Mouse (Mus musculus) heart, postnatal 0 days (tissue): Measurements from ENCODE around the gene Snx30. TPM values are rescaled to one million over a fixed set of nuclear protein-coding genes. Genes with fewer than 3 reads are reported as not detected.

Experiments used
- ATAC-seq: fragments of 200-750 bp; cut with Nextera tagmentation; 2 replicates; pipeline ENCODE4 v1.8.0; 2017; ENCODE audit warnings: low read depth, moderate number of reproducible peaks, moderate library complexity; ENCODE audit not compliant: insufficient read depth
- DNase-seq: peaks from one replicate; pipeline ENCODE4 v3.0.0-alpha.2; 2016; ENCODE audit warnings: low spot score
- H3K27ac ChIP-seq: fragments of 300-500 bp; sonication (generic); 2 replicates; pipeline ENCODE4 v1.5.1; 2014; ENCODE audit warnings: low read depth, mild to moderate bottlenecking
- H3K27me3 ChIP-seq: fragments of 300-500 bp; sonication (generic); 2 replicates; pipeline ENCODE4 v1.6.1; 2014; ENCODE audit warnings: low read length, mixed read lengths; ENCODE audit not compliant: control insufficient read depth, insufficient read depth
- H3K36me3 ChIP-seq: fragments of 300-500 bp; sonication (generic); replicated peaks from 2 replicates; pipeline ENCODE4 v1.6.1; 2014; ENCODE audit warnings: low read length, mixed read lengths; ENCODE audit not compliant: control insufficient read depth, insufficient read depth
- H3K4me1 ChIP-seq: fragments of 300-500 bp; sonication (generic); 2 replicates; pipeline ENCODE4 v1.6.1; 2014; ENCODE audit warnings: antibody characterized with exemption; ENCODE audit not compliant: control insufficient read depth, insufficient read depth
- H3K4me2 ChIP-seq: fragments of 300-500 bp; sonication (generic); 2 replicates; pipeline ENCODE4 v1.6.1; 2014; ENCODE audit warnings: low read depth, mild to moderate bottlenecking, low read length, moderate library complexity
- H3K4me3 ChIP-seq: fragments of 300-500 bp; sonication (generic); 2 replicates; pipeline ENCODE4 v1.5.1; 2014; ENCODE audit warnings: low read depth, low read length
- H3K9ac ChIP-seq: fragments of 300-500 bp; sonication (generic); replicated peaks from 2 replicates; pipeline ENCODE4 v1.6.1; 2014; ENCODE audit warnings: low read depth, low read length, mixed read lengths
- H3K9me3 ChIP-seq: fragments of 300-500 bp; sonication (generic); replicated peaks from 2 replicates; pipeline ENCODE4 v1.6.1; 2016; ENCODE audit warnings: low read length; ENCODE audit not compliant: control insufficient read depth
- CTCF ChIP-seq: IDR thresholded peaks from 2 replicates; pipeline ENCODE4 v1.5.1; 2016; ENCODE audit warnings: antibody characterized with exemption, control low read depth, low read depth
- EP300 ChIP-seq: IDR thresholded peaks from 2 replicates; pipeline ENCODE4 v1.6.1; 2016; ENCODE audit warnings: antibody characterized with exemption, low read depth
- WGBS: fragments of 180-500 bp; shearing (Covaris S2); extraction: QIAGEN DNeasy Blood & Tissue Kit; methylation state at CpG from one replicate; pipeline ENCODE4 v1.1.7; 2014; 5-methylcytosine and 5-hydroxymethylcytosine counted together
- polyA plus RNA-seq: library from polyadenylated mRNA; unstranded; fragments of >200 nt; fragmentation: Nextera tagmentation; extraction: Ambion mirVana; gene quantifications from 2 replicates; pipeline ENCODE4 v1.2.1, GENCODE M21; 2015
- total RNA-seq: library from RNA; depleted of rRNA; stranded (reverse); fragments of >200 nt; gene quantifications from 2 replicates; pipeline ENCODE4 v1.2.3, GENCODE M21; 2014; ENCODE audit warnings: low replicate concordance

The Snx30 gene
- total and polyA plus RNA-seq, 2 experiments from 2014 or later = 2.9 to 4.5 TPM

DNA sequence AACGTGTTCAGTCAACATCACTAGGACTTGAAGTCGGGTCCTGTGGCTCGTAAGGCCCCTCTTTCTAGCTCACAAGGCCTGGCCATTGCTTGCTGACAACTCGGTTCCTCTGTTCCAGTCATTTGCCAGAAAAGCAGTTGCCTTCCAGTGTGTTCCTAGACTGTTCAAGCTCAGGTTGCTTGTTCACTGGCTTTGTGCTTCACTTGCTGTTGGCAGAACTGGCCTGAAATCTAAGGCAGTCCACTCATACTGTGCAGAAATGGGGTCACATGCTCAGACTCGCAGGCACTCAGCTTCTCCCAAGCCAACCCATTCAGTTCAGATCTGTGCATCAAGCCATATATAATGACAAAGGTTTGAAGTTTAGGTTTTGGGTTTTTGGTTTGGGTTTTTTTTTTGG lies 75.1 kb downstream of the Snx30 start:
- Histone ChIP-seq H3K4me2 (no peak overlapping the region), H3K9me3 (no peaks in the 10 kb centered on the region), H3K27ac (no peak overlapping the region), H3K4me1 (no peaks in the 10 kb centered on the region), H3K27me3 (no peaks in the 10 kb centered on the region), H3K4me3 (no peak overlapping the region), H3K9ac (no peak overlapping the region), H3K36me3 (peaks cover 44% of the 10 kb centered on the region)
- TF ChIP-seq EP300 = no peak
- TF ChIP-seq CTCF = no peak
- ATAC-seq (no peak), DNase-seq (no peak)
- WGBS = 86% methylated on average over 5 of the region's 5 CpGs

DNA sequence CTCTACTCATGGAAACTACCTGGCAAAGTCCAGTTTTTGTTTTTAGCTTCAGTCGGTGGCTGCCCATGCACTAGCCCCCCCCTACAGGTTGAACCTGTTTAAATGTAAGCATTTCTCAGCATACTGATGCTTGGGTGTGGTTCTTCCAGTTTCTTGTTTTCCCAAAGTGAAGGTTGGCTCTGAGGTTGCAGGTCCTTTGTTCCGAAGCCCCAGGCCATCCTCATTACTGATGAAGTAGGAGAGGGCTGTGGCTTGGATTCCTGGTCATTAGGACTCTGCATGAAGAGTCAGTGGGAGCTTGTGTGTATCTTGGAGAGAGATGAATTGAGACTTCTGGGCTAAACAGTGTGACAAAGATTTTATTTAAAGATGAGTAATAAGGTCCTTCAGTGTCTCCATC lies 75.6 kb downstream of the Snx30 start:
- H3K36me3 ChIP-seq = peaks cover 45% of the 10 kb centered on the region
- no peak overlapping the region for H3K9ac ChIP-seq
- H3K4me2 ChIP-seq = no peak overlapping the region
- H3K9me3 ChIP-seq = no peaks in the 10 kb centered on the region
- TF ChIP-seq EP300 = no peak
- TF ChIP-seq CTCF = no peak
- ATAC-seq (no peak), DNase-seq (no peak)
- no peaks in the 10 kb centered on the region for H3K4me1 ChIP-seq
- 87% methylated on average over 2 of the region's 2 CpGs for WGBS
- no peak overlapping the region for H3K27ac ChIP-seq
- no peaks in the 10 kb centered on the region for H3K27me3 ChIP-seq
- H3K4me3 ChIP-seq = no peak overlapping the region

DNA sequence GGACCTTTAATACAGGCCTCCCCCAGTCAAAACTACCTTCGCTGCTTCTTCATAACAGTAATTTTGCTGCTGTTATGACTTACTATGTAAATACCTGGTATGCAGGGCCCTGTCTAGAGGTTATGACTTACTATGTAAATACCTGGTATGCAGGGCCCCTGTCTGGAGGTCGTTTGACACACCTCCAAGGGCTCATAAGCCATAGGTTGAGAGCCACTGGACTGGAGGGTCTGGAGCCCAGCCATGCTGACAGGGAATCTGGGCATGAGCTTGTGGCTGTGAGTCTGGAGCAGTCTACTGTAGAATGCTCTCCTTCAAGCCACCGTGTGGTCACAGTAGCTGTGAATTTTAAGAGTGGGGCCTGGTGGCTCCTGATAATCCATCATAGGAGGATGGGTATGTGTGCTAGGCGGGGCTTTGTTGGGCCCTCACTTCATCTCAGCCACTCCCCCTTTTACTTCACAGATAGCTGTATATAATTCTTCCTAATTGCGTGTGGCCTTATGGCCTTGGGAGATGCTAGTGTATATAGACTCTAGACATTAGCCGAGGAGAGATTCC lies 78.6 kb downstream of the Snx30 start:
- no peak for DNase-seq
- H3K4me2 ChIP-seq = no peak overlapping the region
- no peak overlapping the region for H3K27ac ChIP-seq
- ATAC-seq = 0 out of 2 replicates have a peak, but pooled peaks have one; percentile 27
- no peak overlapping the region for H3K9ac ChIP-seq
- no peak overlapping the region for H3K4me3 ChIP-seq
- H3K4me1 ChIP-seq = no peaks in the 10 kb centered on the region
- H3K9me3 ChIP-seq = no peaks in the 10 kb centered on the region
- no peaks in the 10 kb centered on the region for H3K27me3 ChIP-seq
- H3K36me3 ChIP-seq = peaks cover 43% of the 10 kb centered on the region
- TF ChIP-seq CTCF = no peak
- TF ChIP-seq EP300 = no peak
- WGBS = 75% methylated on average over 6 of the region's 6 CpGs

DNA sequence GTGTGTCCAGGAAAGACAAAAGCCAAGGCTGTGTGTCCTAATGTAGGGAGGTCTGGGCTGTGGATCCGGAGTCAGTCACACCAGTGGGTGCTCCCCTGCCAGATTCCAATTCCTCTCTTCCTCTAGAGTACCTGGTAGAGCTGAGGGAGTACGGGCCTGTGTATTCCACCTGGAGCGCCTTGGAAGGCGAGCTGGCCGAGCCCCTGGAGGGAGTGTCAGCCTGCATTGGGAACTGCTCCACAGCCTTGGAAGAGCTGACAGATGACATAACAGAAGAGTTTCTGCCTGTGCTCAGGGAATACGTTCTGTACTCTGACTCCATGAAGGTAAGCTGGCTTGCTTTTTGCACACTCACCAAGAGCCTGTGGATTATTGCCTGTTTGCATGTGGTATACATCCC lies 80.6 kb downstream of the Snx30 start:
- Histone ChIP-seq H3K4me1 (peaks cover 18% of the 10 kb centered on the region), H3K27me3 (no peaks in the 10 kb centered on the region), H3K9ac (no peak overlapping the region), H3K27ac (no peak overlapping the region), H3K4me2 (no peak overlapping the region), H3K4me3 (no peak overlapping the region), H3K36me3 (peaks cover 26% of the 10 kb centered on the region), H3K9me3 (no peaks in the 10 kb centered on the region)
- no peak for ATAC-seq
- 74% methylated on average over 6 of the region's 6 CpGs for WGBS
- no peak for TF ChIP-seq EP300
- TF ChIP-seq CTCF = no peak
- DNase-seq = no peak

DNA sequence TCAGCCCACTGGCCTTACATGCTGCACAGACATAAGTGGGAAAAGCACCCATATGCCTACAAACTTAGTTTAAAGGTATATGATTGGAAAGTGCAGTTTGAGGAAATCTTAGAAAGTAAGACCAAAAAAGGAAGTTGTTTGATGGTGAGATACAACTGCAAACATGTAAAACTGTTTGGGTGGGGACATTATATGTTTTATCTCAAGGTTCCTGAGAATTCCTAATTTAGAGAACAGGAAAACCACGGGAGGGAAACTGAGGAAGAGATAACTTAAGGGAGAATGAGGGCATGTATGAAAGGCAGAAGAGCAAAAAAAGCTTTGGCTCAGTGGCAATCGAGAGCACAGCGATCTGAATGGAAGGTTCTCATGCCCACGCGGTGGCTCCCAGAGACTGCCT lies 81.4 kb downstream of the Snx30 start:
- H3K9me3 ChIP-seq = no peaks in the 10 kb centered on the region
- peaks cover 21% of the 10 kb centered on the region for H3K4me1 ChIP-seq
- DNase-seq = no peak
- no peak overlapping the region for H3K4me3 ChIP-seq
- H3K9ac ChIP-seq = no peak overlapping the region
- no peak overlapping the region for H3K4me2 ChIP-seq
- H3K27ac ChIP-seq = no peak overlapping the region
- peaks cover 21% of the 10 kb centered on the region for H3K36me3 ChIP-seq
- no peaks in the 10 kb centered on the region for H3K27me3 ChIP-seq
- TF ChIP-seq CTCF (no peak), EP300 (no peak)
- WGBS = 87% methylated on average over 5 of the region's 5 CpGs
- ATAC-seq = no peak

DNA sequence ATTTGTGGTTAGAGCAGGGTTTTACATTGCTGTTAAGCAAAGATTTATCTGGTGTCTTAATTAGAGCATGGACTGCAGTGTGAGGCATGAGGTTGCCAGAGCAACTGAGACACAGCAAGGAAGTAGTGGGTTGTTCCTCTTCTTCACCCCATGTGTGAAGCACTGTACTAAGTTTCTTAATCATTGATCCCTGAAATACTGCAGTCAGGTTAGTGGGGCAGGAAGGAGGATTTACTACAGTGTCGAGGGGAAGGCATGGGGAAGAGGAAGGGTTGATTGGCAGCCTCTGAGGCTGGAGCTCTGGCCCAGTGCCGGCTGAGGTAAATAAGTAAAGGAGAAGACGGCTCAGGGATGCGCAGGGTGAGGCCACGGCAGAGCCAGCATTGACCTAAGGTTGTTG lies 82.4 kb downstream of the Snx30 start:
- Histone ChIP-seq H3K4me3 (no peak overlapping the region), H3K36me3 (peaks cover 19% of the 10 kb centered on the region), H3K27me3 (no peaks in the 10 kb centered on the region), H3K27ac (no peak overlapping the region), H3K4me2 (no peak overlapping the region), H3K9ac (no peak overlapping the region), H3K4me1 (peaks cover 21% of the 10 kb centered on the region), H3K9me3 (no peaks in the 10 kb centered on the region)
- TF ChIP-seq EP300 = no peak
- no peak for TF ChIP-seq CTCF
- WGBS = 74% methylated on average over 5 of the region's 5 CpGs
- ATAC-seq (no peak), DNase-seq (no peak)
